Mouse (Mus musculus): ENCODE measurements around the gene C8g. TPM values are rescaled to one million over a fixed set of nuclear protein-coding genes. Genes with fewer than 3 reads are reported as not detected.

The C8g gene
- polyA plus RNA-seq, 1 experiment, result 0.74 TPM

DNA sequence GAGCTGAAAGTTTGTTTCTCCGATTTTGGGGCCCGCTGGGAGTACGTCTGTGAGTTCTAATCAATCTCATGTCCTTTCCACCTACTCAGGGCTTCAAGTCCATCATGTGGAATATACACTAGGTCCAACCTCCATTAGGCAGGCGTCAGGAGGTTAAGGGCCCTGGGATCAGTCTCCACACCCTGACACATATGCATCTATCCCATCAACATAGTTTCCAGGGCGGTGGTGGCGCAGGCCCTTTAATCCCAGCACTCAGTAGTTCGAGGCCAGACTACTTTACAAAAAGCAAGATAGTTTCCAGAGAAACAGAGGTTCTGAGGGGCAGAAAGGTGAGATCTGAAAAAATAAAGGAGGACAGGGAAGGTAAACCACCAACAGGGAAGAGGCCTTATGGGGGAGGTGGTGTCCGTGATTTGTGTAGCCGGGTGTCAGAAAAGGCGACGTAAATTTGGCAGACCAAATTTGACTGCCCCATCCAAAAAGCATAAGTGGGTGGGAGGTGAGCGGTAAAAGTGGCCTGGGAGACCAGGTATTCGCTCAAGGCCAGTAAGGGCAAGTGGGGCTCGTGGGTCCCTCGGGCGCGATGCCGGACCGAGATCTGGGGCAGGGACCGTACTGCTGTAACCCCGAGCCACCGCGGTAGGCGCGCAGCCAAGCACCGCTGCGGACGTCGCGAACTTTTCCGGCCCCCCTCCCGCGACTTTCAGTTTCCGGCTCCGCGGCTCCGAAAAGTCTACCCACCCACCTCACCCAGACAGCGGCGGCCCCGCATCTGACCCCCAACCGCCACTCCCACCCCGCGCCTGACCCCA lies 44.7 kb upstream of the C8g start:
- Histone ChIP-seq H3K4me2 (ENCODE audit: low read depth) (peak overlapping the region; percentile 93), H3ac (ENCODE audit: control insufficient read depth, insufficient read length) (peak overlapping the region; percentile 28), H3K79me2 (ENCODE audit: control insufficient read depth, insufficient read depth) (peaks cover 50% of the 10 kb centered on the region), H3K36me3 (ENCODE audit: control insufficient read depth, insufficient read depth) (peaks cover 4% of the 10 kb centered on the region), H3K4me3 (peak overlapping the region; percentile 77), H3K27me3 (ENCODE audit: control insufficient read depth, insufficient read depth, insufficient read length) (no peaks in the 10 kb centered on the region)
- TF ChIP-seq MYOD1 (IDR thresholded peaks at IDR 0.05; ENCODE audit: control insufficient read depth in 1 of 3, insufficient read length in 2 of 3, low read depth in 2 of 3), result peak in 1 of 3 experiments; percentile 14
- TF ChIP-seq REST (IDR thresholded peaks at IDR 0.05; ENCODE audit: insufficient read depth, insufficient read length), result no peak
- TF ChIP-seq TCF3 (IDR thresholded peaks at IDR 0.05; ENCODE audit: insufficient read length, low read depth), result no peak
- no peak for TF ChIP-seq POLR2AphosphoS2 (IDR thresholded peaks at IDR 0.05; ENCODE audit: insufficient read length, low read depth)
- peak; percentile 65 for TF ChIP-seq POLR2A (IDR thresholded peaks at IDR 0.05; ENCODE audit: insufficient read length, low read depth)
- no peak for TF ChIP-seq CEBPB (IDR thresholded peaks at IDR 0.05; ENCODE audit: insufficient read depth, poor library complexity, severe bottlenecking)
- no peak for TF ChIP-seq MAX (IDR thresholded peaks at IDR 0.05; ENCODE audit: low read depth)
- no peak for TF ChIP-seq E2F4 (IDR thresholded peaks at IDR 0.05; ENCODE audit: insufficient read depth)
- TF ChIP-seq MYOG (IDR thresholded peaks at IDR 0.05; ENCODE audit: control insufficient read depth in 1 of 3, insufficient read depth in 1 of 3, insufficient read length in 2 of 3, low read depth in 2 of 3), result no peak

DNA sequence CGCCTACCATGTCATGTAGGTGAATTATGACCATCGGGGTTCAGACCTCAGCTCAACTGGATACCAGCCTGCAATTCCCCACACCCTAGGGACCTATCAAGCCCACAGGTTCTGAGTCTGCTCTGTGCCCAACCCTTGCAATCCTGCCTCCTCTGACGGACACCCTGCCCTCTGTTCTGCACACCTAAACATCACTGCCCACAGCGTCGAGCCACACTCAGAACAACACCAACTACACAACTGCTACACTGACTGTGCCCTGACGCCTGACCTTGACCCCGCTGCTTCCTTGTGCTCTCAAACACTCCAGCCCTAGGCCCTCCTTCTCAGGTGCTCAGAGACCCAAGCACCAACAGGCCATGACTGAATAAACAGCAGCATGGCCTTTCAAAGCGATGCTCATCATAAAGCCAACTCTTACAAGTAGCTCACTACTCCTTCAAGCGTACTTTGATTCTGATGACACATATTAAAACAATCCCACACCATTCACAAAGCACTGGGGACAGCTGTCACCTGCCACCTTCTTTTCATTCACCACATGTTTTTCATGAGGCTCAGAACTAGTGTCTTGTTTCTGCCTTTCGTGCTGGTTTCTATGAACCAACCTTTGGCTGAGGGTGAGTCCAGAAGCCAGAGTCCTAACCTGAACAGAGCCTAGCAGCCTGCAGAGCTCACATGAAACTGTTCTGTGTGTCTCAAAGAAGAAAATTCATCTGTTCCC lies 40.3 kb upstream of the C8g start:
- Histone ChIP-seq H3K27me3 (ENCODE audit: control insufficient read depth, insufficient read depth, insufficient read length) (no peaks in the 10 kb centered on the region), H3K36me3 (ENCODE audit: control insufficient read depth, insufficient read depth) (peaks cover 21% of the 10 kb centered on the region), H3ac (ENCODE audit: control insufficient read depth, insufficient read length) (no peak overlapping the region), H3K4me2 (ENCODE audit: low read depth) (peak overlapping the region; percentile 26), H3K4me3 (no peak overlapping the region), H3K79me2 (ENCODE audit: control insufficient read depth, insufficient read depth) (peaks cover 94% of the 10 kb centered on the region)
- TF ChIP-seq E2F4 (IDR thresholded peaks at IDR 0.05; ENCODE audit: insufficient read depth) (no peak), MYOD1 (IDR thresholded peaks at IDR 0.05; ENCODE audit: control insufficient read depth in 1 of 3, insufficient read length in 2 of 3, low read depth in 2 of 3) (peak; percentile 46 to 89 (median 79)), MYOG (IDR thresholded peaks at IDR 0.05; ENCODE audit: control insufficient read depth in 1 of 3, insufficient read depth in 1 of 3, insufficient read length in 2 of 3, low read depth in 2 of 3) (peak in 2 of 3 experiments; percentile 54 to 83), USF1 (IDR thresholded peaks at IDR 0.05; ENCODE audit: low read depth) (no peak), TCF12 (IDR thresholded peaks at IDR 0.05; ENCODE audit: insufficient read depth, poor library complexity, severe bottlenecking) (peak; percentile 72), POLR2AphosphoS2 (IDR thresholded peaks at IDR 0.05; ENCODE audit: insufficient read length, low read depth) (peak; percentile 18), SRF (IDR thresholded peaks at IDR 0.05; ENCODE audit: control insufficient read depth, insufficient read length, low read depth) (no peak), POLR2A (IDR thresholded peaks at IDR 0.05; ENCODE audit: insufficient read length, low read depth) (no peak), CEBPB (IDR thresholded peaks at IDR 0.05; ENCODE audit: insufficient read depth, poor library complexity, severe bottlenecking) (no peak), REST (IDR thresholded peaks at IDR 0.05; ENCODE audit: insufficient read depth, insufficient read length) (no peak), TCF3 (IDR thresholded peaks at IDR 0.05; ENCODE audit: insufficient read length, low read depth) (no peak), MAX (IDR thresholded peaks at IDR 0.05; ENCODE audit: low read depth) (no peak)

DNA sequence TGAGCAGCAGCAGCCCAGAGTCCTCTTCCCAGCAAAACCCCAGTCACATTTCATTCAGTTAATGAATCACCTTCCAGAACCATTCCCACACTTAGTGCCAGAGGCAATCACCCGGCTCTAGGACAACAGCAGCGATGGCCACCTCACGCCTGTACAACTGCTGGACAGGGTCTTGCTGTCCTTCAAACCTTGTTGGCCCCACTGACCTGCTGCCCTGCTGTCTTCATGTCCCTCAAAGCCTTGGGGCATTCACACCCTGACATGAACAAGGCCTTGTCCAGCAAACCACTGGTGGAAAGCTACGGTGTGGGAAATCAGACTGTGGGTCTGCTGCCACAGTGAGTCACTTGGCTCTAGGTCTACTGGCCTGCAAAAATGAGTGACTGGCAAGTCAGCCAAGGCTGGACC lies 39.0 kb upstream of the C8g start:
- H3K27me3 ChIP-seq (ENCODE audit: control insufficient read depth, insufficient read depth, insufficient read length), result no peaks in the 10 kb centered on the region
- peaks cover 27% of the 10 kb centered on the region for H3K36me3 ChIP-seq (ENCODE audit: control insufficient read depth, insufficient read depth)
- H3ac ChIP-seq (ENCODE audit: control insufficient read depth, insufficient read length), result no peak overlapping the region
- no peak for TF ChIP-seq TCF12 (IDR thresholded peaks at IDR 0.05; ENCODE audit: insufficient read depth, poor library complexity, severe bottlenecking)
- no peak for TF ChIP-seq SRF (IDR thresholded peaks at IDR 0.05; ENCODE audit: control insufficient read depth, insufficient read length, low read depth)
- no peak for TF ChIP-seq REST (IDR thresholded peaks at IDR 0.05; ENCODE audit: insufficient read depth, insufficient read length)
- no peak for TF ChIP-seq USF1 (IDR thresholded peaks at IDR 0.05; ENCODE audit: low read depth)
- TF ChIP-seq MYOD1 (IDR thresholded peaks at IDR 0.05; ENCODE audit: control insufficient read depth in 1 of 3, insufficient read length in 2 of 3, low read depth in 2 of 3), result no peak
- TF ChIP-seq TCF3 (IDR thresholded peaks at IDR 0.05; ENCODE audit: insufficient read length, low read depth), result no peak
- no peak for TF ChIP-seq POLR2A (IDR thresholded peaks at IDR 0.05; ENCODE audit: insufficient read length, low read depth)
- no peak for TF ChIP-seq MAX (IDR thresholded peaks at IDR 0.05; ENCODE audit: low read depth)
- TF ChIP-seq MYOG (IDR thresholded peaks at IDR 0.05; ENCODE audit: control insufficient read depth in 1 of 3, insufficient read depth in 1 of 3, insufficient read length in 2 of 3, low read depth in 2 of 3), result no peak
- no peak for TF ChIP-seq E2F4 (IDR thresholded peaks at IDR 0.05; ENCODE audit: insufficient read depth)
- no peak for TF ChIP-seq POLR2AphosphoS2 (IDR thresholded peaks at IDR 0.05; ENCODE audit: insufficient read length, low read depth)
- TF ChIP-seq CEBPB (IDR thresholded peaks at IDR 0.05; ENCODE audit: insufficient read depth, poor library complexity, severe bottlenecking), result no peak
- no peak overlapping the region for H3K4me3 ChIP-seq
- peak overlapping the region; percentile 20 for H3K4me2 ChIP-seq (ENCODE audit: low read depth)
- peaks cover 84% of the 10 kb centered on the region for H3K79me2 ChIP-seq (ENCODE audit: control insufficient read depth, insufficient read depth)

DNA sequence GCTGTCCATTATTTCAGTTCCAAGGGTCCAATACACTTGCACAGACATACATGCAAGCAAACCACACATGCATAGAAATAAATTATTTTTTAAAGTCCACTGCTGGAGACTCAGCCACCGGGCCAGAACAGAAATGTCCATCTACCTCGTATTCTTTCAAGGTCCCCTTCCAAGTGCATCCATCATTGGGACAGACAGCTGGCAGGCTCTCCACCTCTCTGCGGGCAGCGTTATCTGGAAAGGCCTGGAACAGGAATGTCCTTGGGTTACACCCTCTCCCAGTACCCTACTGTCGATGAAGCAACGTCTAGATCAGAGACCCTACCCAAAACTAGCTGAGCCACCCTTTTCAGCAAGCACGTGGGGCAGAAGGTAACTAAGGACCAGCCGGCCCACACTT lies 35.0 kb upstream of the C8g start:
- peak in 1 of 3 experiments; percentile 21 for TF ChIP-seq MYOG (IDR thresholded peaks at IDR 0.05; ENCODE audit: control insufficient read depth in 1 of 3, insufficient read depth in 1 of 3, insufficient read length in 2 of 3, low read depth in 2 of 3)
- TF ChIP-seq CEBPB (IDR thresholded peaks at IDR 0.05; ENCODE audit: insufficient read depth, poor library complexity, severe bottlenecking), result no peak
- no peak for TF ChIP-seq USF1 (IDR thresholded peaks at IDR 0.05; ENCODE audit: low read depth)
- no peak for TF ChIP-seq TCF3 (IDR thresholded peaks at IDR 0.05; ENCODE audit: insufficient read length, low read depth)
- TF ChIP-seq POLR2A (IDR thresholded peaks at IDR 0.05; ENCODE audit: insufficient read length, low read depth), result no peak
- no peak for TF ChIP-seq E2F4 (IDR thresholded peaks at IDR 0.05; ENCODE audit: insufficient read depth)
- peaks cover 43% of the 10 kb centered on the region for H3K36me3 ChIP-seq (ENCODE audit: control insufficient read depth, insufficient read depth)

More for the DNA sequence above, 35.0 kb upstream of the C8g start:
- Histone ChIP-seq H3ac (ENCODE audit: control insufficient read depth, insufficient read length) (no peak overlapping the region), H3K27me3 (ENCODE audit: control insufficient read depth, insufficient read depth, insufficient read length) (no peaks in the 10 kb centered on the region), H3K4me2 (ENCODE audit: low read depth) (no peak overlapping the region), H3K4me3 (no peak overlapping the region), H3K79me2 (ENCODE audit: control insufficient read depth, insufficient read depth) (peaks cover 67% of the 10 kb centered on the region)

Data from myocyte (in vitro differentiated cells).